Mouse (Mus musculus) regulatory T cell (primary cell): Measurements from ENCODE around the gene Sirpb1c.
"Not testable (repeated sequence)": the region's sequence is repeated elsewhere in the genome, so short reads cannot be mapped to it uniquely, and the experiment has no call there.

Experiments
- in situ Hi-C: fragments of 300-600 bp; cut with MboI, MseI; formaldehyde crosslinking; loops from one replicate; pipeline ENCODE4 v1.15.1; 2025; ENCODE audit warnings: high pct_unique_total_duplicates

Sirpb1c gene

GRCm38 (mm10) chr3:15848280-15848679 lies at the start of gene Sirpb1c:
Gene Sirpb1c (minus strand): TSS chr3:15848528.
- in situ Hi-C loops: loop anchor here (5.0 kb wide), 1 partner anchor 271 kb away; the partner anchor contains the start of gene Sirpb1b

GRCm38 (mm10) chr3:15886380-15886779 lies 38.1 kb upstream of the Sirpb1c start:
- in situ Hi-C loops: no loop called here

GRCm38 (mm10) chr3:15855773-15856172 lies 7.4 kb upstream of the Sirpb1c start:
- in situ Hi-C loops: not testable (repeated sequence)

GRCm38 (mm10) chr3:15849922-15850321 lies 1.6 kb upstream of the Sirpb1c start:
- in situ Hi-C loops: loop anchor here (5.0 kb wide), 1 partner anchor 273 kb away; the partner anchor contains the start of gene Sirpb1b

GRCm38 (mm10) chr3:15847332-15848047 lies 838 bp downstream of the Sirpb1c start:
- in situ Hi-C loops: loop anchor here (5.0 kb wide), 1 partner anchor 270 kb away; the partner anchor contains the start of gene Sirpb1b

- in situ Hi-C loops: not testable (repeated sequence)
Measured at GRCm38 (mm10) chr3:15773642-15774041, 74.7 kb downstream of the Sirpb1c start.
